Mouse (Mus musculus) midbrain, embryonic 16.5 days (tissue): ENCODE measurements around the gene Chrd. TPM values are rescaled to one million over a fixed set of nuclear protein-coding genes. Genes with fewer than 3 reads are reported as not detected.

Experiments used
- ATAC-seq: fragments of 200-750 bp; cut with Nextera tagmentation; 2 replicates; pipeline ENCODE4 v1.8.0; 2017; ENCODE audit warnings: moderate TSS enrichment
- H3K27ac ChIP-seq: fragments of 300-500 bp; sonication (generic); 2 replicates; pipeline ENCODE4 v1.5.1; 2014; ENCODE audit warnings: mild to moderate bottlenecking, low read length, mixed read lengths
- H3K27me3 ChIP-seq: fragments of 300-500 bp; sonication (generic); 2 replicates; pipeline ENCODE4 v1.6.1; 2014; ENCODE audit warnings: low read depth, low read length, mixed read lengths; ENCODE audit not compliant: control insufficient read depth, insufficient read depth
- H3K36me3 ChIP-seq: fragments of 300-500 bp; sonication (generic); 2 replicates; pipeline ENCODE4 v1.6.1; 2014; ENCODE audit warnings: mild to moderate bottlenecking, low read length, moderate library complexity, mixed read lengths; ENCODE audit not compliant: control insufficient read depth, insufficient read depth
- H3K4me1 ChIP-seq: fragments of 300-500 bp; sonication (generic); 2 replicates; pipeline ENCODE4 v1.6.1; 2014; ENCODE audit warnings: mild to moderate bottlenecking, low read length, mixed read lengths; ENCODE audit not compliant: control insufficient read depth, insufficient read depth
- H3K4me2 ChIP-seq: fragments of 300-500 bp; sonication (generic); 2 replicates; pipeline ENCODE4 v1.6.1; 2014; ENCODE audit warnings: mild to moderate bottlenecking, low read length, mixed read lengths
- H3K4me3 ChIP-seq: fragments of 300-500 bp; sonication (generic); 2 replicates; pipeline ENCODE4 v1.5.1; 2014; ENCODE audit warnings: low read depth, mild to moderate bottlenecking, low read length, moderate library complexity, mixed read lengths
- H3K9ac ChIP-seq: fragments of 300-500 bp; sonication (generic); 2 replicates; pipeline ENCODE4 v1.6.1; 2014; ENCODE audit warnings: low read depth, low read length, mixed read lengths
- H3K9me3 ChIP-seq: fragments of 300-500 bp; sonication (generic); replicated peaks from 2 replicates; pipeline ENCODE4 v1.6.1; 2014; ENCODE audit warnings: mild to moderate bottlenecking, low read length, mixed read lengths; ENCODE audit not compliant: control insufficient read depth, poor library complexity, severe bottlenecking
- WGBS: fragments of 180-500 bp; shearing (Covaris S2); extraction: QIAGEN DNeasy Blood & Tissue Kit; methylation state at CpG from one replicate; pipeline ENCODE4 v1.1.7; 2014; 5-methylcytosine and 5-hydroxymethylcytosine counted together
- polyA plus RNA-seq: library from polyadenylated mRNA; unstranded; fragments of >200 nt; fragmentation: Nextera tagmentation; extraction: Ambion mirVana; gene quantifications from 2 replicates; pipeline ENCODE4 v1.2.1, GENCODE M21; 2015

The Chrd gene
- polyA plus RNA-seq, 1 experiment from 2014 or later: 4.5 TPM

DNA sequence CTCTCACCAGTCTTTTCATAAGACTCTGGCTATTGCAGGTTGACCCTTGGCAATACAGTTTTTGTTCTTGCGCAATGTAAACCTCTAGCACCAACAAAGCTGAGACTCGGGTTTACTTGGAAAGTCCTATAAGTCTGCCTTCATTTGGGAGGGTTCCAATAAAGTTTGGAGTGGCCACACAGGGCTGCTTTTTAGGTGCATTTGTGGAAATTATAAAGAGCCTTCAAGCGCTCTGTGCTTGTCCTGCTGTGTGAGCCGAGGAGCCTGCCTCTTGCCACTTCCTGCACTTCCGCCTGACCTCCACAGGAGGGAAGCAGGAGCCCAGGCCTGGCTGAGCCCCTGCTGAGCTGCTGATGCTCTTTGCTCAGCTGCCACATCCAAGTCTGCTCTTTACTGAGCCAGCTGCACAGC is 8.6 kb upstream of the Chrd start:
- H3K9me3 ChIP-seq: no peaks in the 10 kb centered on the region
- no peak overlapping the region for H3K9ac ChIP-seq
- 33% methylated on average over 5 of the region's 5 CpGs for WGBS
- no peak overlapping the region for H3K4me2 ChIP-seq
- peak; percentile 63; the same call in 1 of the 2 replicates for ATAC-seq
- no peak overlapping the region for H3K4me3 ChIP-seq
- H3K27me3 ChIP-seq: no peaks in the 10 kb centered on the region
- no peaks in the 10 kb centered on the region for H3K4me1 ChIP-seq
- H3K27ac ChIP-seq: no peak overlapping the region
- no peaks in the 10 kb centered on the region for H3K36me3 ChIP-seq

GRCm38 (mm10) chr16:20725321-20725720 is 7.6 kb upstream of the Chrd start:
- Histone ChIP-seq H3K9me3 (no peaks in the 10 kb centered on the region), H3K27ac (no peak overlapping the region), H3K9ac (no peak overlapping the region), H3K4me1 (no peaks in the 10 kb centered on the region), H3K27me3 (no peaks in the 10 kb centered on the region), H3K4me3 (no peak overlapping the region), H3K36me3 (no peaks in the 10 kb centered on the region), H3K4me2 (no peak overlapping the region)
- 79% methylated on average over 7 of the region's 7 CpGs for WGBS
- ATAC-seq: no peak

GRCm38 (mm10) chr16:20725750-20726149 is 7.2 kb upstream of the Chrd start:
- Histone ChIP-seq H3K9me3 (no peaks in the 10 kb centered on the region), H3K9ac (no peak overlapping the region), H3K27ac (no peak overlapping the region), H3K4me1 (no peaks in the 10 kb centered on the region), H3K27me3 (no peaks in the 10 kb centered on the region), H3K36me3 (no peaks in the 10 kb centered on the region), H3K4me3 (no peak overlapping the region), H3K4me2 (no peak overlapping the region)
- WGBS: 78% methylated on average over 4 of the region's 4 CpGs
- no peak for ATAC-seq

DNA sequence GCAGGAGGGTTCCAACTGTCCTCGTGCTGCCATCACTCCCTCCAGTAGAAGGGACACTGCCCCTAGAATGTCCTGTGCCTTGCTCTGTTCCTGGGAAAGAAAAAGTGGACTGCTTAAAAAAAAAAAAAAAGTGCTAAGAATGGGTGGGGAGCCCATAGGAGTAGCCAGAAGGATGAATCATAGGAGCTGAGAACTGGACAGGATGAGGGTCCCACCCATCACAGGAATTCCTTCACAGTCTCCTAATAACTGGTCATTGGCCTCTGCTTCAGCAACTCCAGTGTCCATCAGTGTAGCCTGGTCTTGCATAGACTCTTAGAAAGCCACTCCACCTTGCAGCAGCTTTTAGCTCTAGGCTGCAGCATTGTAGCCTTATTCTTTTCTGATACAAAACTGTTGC is 6.5 kb upstream of the Chrd start:
- H3K9me3 ChIP-seq: no peaks in the 10 kb centered on the region
- no peaks in the 10 kb centered on the region for H3K36me3 ChIP-seq
- no peak for ATAC-seq
- H3K27me3 ChIP-seq: no peaks in the 10 kb centered on the region
- WGBS: 56% methylated on average over 1 of the region's 1 CpGs
- H3K4me2 ChIP-seq: no peak overlapping the region
- no peak overlapping the region for H3K4me3 ChIP-seq
- H3K9ac ChIP-seq: no peak overlapping the region
- no peaks in the 10 kb centered on the region for H3K4me1 ChIP-seq
- H3K27ac ChIP-seq: no peak overlapping the region

GRCm38 (mm10) chr16:20730293-20730711 is 2.6 kb upstream of the Chrd start:
- no peak overlapping the region for H3K4me2 ChIP-seq
- no peak overlapping the region for H3K9ac ChIP-seq
- no peaks in the 10 kb centered on the region for H3K9me3 ChIP-seq
- H3K27me3 ChIP-seq: peaks cover 11% of the 10 kb centered on the region
- ATAC-seq: no peak
- no peaks in the 10 kb centered on the region for H3K36me3 ChIP-seq
- 39% methylated on average over 5 of the region's 5 CpGs for WGBS
- H3K4me1 ChIP-seq: peaks cover 14% of the 10 kb centered on the region
- no peak overlapping the region for H3K27ac ChIP-seq
- no peak overlapping the region for H3K4me3 ChIP-seq

DNA sequence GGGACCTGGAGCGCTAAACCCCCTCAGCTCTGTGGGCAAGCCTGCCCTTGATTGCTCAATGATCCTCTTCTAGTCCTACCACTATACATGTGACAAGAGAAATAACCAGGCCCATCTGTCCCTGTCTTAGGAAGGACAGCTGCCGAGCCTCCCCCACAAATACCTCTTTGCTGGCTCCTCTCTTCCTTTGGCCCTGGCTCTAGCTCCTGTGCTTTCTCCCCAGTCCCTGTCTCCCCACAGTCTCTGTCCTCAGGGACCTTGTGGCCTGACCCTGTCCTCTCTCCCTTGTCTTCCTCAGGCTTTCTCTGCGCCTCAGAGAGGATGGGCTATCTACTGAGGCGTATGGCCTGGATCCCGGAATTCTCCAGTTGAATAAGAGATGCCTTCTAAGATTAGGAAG is 1.2 kb upstream of the Chrd start:
- no peak for ATAC-seq
- Histone ChIP-seq H3K9me3 (no peaks in the 10 kb centered on the region), H3K27ac (no peak overlapping the region), H3K4me2 (no peak overlapping the region), H3K27me3 (peaks cover 13% of the 10 kb centered on the region), H3K4me1 (peaks cover 14% of the 10 kb centered on the region), H3K9ac (no peak overlapping the region), H3K36me3 (no peaks in the 10 kb centered on the region), H3K4me3 (no peak overlapping the region)
- 71% methylated on average over 5 of the region's 5 CpGs for WGBS

- ATAC-seq: peak; percentile 59
- peak overlapping the region; percentile 95 for H3K4me2 ChIP-seq
- peaks cover 14% of the 10 kb centered on the region for H3K4me1 ChIP-seq
- 0% methylated on average over 27 of the region's 30 CpGs for WGBS
- 0 out of 2 replicates have a peak, but pooled peaks cover 3% of the 10 kb centered on the region for H3K36me3 ChIP-seq
- no peaks in the 10 kb centered on the region for H3K9me3 ChIP-seq
- H3K4me3 ChIP-seq: peak overlapping the region; percentile 86
- H3K9ac ChIP-seq: peak overlapping the region; percentile 92
- peak overlapping the region; percentile 73 for H3K27ac ChIP-seq
- H3K27me3 ChIP-seq: peaks cover 13% of the 10 kb centered on the region
These were observed 539 bp upstream of the Chrd start for GRCm38 (mm10) chr16:20732251-20732924.

- no peaks in the 10 kb centered on the region for H3K9me3 ChIP-seq
- H3K27ac ChIP-seq: peak within 1 kb of the TSS; percentile 73
- peak within 1 kb of the TSS; percentile 86 for H3K4me3 ChIP-seq
- H3K36me3 ChIP-seq: 0 out of 2 replicates have a peak, but pooled peaks cover 3% of the 10 kb centered on the region
- peaks cover 14% of the 10 kb centered on the region for H3K4me1 ChIP-seq
- peaks cover 13% of the 10 kb centered on the region for H3K27me3 ChIP-seq
- WGBS: 4% methylated on average over 43 of the region's 45 CpGs
- peak within 1 kb of the TSS; percentile 92 for H3K9ac ChIP-seq
- no peak for ATAC-seq
- peak within 1 kb of the TSS; percentile 95 for H3K4me2 ChIP-seq
These were observed 1.1 kb downstream of the Chrd start, which contains the start of gene Thpo for GRCm38 (mm10) chr16:20733731-20734730. TSS of gene Thpo (minus strand) at chr16:20734511.

DNA sequence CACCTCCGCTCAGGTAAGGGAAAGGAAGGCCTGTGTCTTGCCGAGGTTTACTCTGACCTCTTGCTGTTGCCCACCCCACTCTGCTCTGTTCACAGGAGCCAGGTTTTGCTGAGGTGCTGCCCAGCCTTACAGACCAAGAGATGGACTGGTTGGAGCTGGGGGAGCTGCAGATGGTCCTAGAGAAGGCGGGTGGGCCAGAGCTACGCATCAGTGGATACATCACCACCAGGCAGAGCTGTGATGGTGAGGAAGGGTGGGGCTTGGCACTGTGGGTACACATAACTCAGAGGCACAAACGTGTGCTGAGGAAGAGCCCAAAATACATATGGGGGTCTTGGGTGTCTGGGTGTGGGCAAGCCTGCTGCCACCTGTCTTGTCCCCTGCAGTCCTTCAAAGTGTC is 2.7 kb downstream of the Chrd start:
- Histone ChIP-seq H3K4me2 (no peak overlapping the region), H3K27me3 (peaks cover 13% of the 10 kb centered on the region), H3K9me3 (no peaks in the 10 kb centered on the region), H3K9ac (no peak overlapping the region), H3K4me1 (peaks cover 14% of the 10 kb centered on the region), H3K27ac (no peak overlapping the region), H3K4me3 (no peak overlapping the region), H3K36me3 (0 out of 2 replicates have a peak, but pooled peaks cover 3% of the 10 kb centered on the region)
- WGBS: 74% methylated on average over 5 of the region's 5 CpGs
- ATAC-seq: no peak
